Mouse (Mus musculus): ENCODE measurements at regions not wholly inside any gene's neighbourhood (a gene's known extent, or its start where the extent isn't known, plus 50 kb on each side); places are given as distances from the start of the nearest gene placed in this dataset.

GRCm38 (mm10) chr17:43219636-43220035, 50.5 kb upstream of the Adgrf1 start:
- no peak overlapping the region for H3K4me2 ChIP-seq
- no peak for ATAC-seq (ENCODE audit: insufficient number of reproducible peaks, insufficient read depth, low FRiP score, low TSS enrichment, low read depth)
- no peaks in the 10 kb centered on the region for H3K4me1 ChIP-seq (replicated peaks)
- no peak overlapping the region for H3K9ac ChIP-seq (replicated peaks)
- WGBS = 81% methylated on average over 4 of the region's 4 CpGs
- H3K27me3 ChIP-seq = no peaks in the 10 kb centered on the region
- H3K4me3 ChIP-seq (replicated peaks) = no peak overlapping the region
- 0 out of 2 replicates have a peak, but pooled peaks cover 5% of the 10 kb centered on the region for H3K9me3 ChIP-seq
- H3K27ac ChIP-seq = no peak overlapping the region
- no peaks in the 10 kb centered on the region for H3K36me3 ChIP-seq

Data from limb, embryonic 12.5 days (tissue).